Mouse (Mus musculus): ENCODE measurements around the gene Gm9758. TPM values are rescaled to one million over a fixed set of nuclear protein-coding genes. Genes with fewer than 3 reads are reported as not detected.

Gm9758 gene
- total RNA-seq, 2 experiments from 2014 or later: not detected

Other genes starting within 250 kb of the Gm9758 start
- not detected for gene Speer4e, start 23.5 kb upstream of the Gm9758 start, total RNA-seq (2021)
- not detected for gene Gm10354, start 64.0 kb upstream of the Gm9758 start, total RNA-seq (2021)
- not detected for gene Gm17019, start 118.1 kb upstream of the Gm9758 start, total RNA-seq (2021)